Mouse (Mus musculus) kidney, adult 11 months (tissue): ENCODE results near the gene Dll4.

Source experiments
- DNase-seq: peaks from one replicate; pipeline ENCODE4 v3.0.0; 2022

Gene Dll4

DNA sequence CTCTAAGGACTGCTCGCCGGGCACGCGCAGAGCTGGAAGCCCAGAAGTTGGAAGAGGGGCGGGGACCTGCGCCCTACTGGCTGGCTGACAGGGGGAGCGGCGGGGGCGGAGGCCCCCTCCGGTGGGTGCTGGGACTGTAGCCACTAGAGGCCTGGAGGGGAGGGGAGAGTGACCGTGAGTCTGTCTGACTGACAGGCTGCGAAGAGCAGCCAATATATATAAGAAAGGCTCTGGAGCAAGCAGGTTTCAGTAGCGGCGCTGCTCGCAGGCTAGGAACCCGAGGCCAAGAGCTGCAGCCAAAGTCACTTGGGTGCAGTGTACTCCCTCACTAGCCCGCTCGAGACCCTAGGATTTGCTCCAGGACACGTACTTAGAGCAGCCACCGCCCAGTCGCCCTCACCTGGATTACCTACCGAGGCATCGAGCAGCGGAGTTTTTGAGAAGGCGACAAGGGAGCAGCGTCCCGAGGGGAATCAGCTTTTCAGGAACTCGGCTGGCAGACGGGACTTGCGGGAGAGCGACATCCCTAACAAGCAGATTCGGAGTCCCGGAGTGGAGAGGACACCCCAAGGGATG is at the start of gene Dll4:
TSS of gene Dll4 (plus strand) at position 217 of the 576 bp plus-strand sequence.
- peak; percentile 75 for DNase-seq

DNA sequence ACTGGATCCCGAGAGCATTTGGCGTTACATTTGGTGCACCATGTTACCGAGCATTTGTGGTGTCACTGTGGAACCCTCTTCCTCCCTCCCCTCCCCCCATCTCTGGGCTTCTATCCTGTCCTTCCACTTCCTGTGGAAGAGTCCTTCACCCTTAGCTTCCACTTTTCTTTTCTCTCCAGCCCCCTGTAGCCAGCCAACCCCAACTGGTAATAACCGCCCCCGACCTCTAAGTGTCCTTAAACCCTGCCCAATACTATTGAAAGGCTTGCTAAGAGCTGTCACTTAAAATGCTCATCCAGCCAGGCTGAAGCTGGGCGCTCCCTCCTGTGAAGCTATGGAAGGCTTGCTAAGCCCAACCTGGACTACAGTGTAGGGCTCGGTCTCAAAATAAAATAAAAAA is 48.7 kb upstream of the Dll4 start:
- DNase-seq: no peak

DNA sequence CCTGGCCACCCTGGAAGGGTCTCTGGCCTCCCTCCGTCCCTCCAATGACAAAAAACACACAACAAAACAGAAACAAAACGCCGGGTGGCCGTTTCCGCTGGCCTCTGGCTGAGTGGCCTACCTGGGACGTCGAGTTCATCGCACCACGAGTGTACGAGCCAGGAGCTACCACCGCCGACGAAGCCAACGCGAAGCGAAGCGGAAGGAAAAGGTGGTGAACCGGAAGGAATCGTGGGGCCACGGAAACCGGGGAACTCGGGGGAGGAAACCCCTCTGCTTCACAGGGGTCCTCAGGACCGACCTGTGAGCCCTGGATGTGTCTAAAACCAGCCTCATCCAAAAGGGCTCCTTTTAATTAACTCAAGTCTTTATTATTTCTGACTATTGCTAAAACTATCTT is 47.8 kb upstream of the Dll4 start:
- DNase-seq: no peak

DNA sequence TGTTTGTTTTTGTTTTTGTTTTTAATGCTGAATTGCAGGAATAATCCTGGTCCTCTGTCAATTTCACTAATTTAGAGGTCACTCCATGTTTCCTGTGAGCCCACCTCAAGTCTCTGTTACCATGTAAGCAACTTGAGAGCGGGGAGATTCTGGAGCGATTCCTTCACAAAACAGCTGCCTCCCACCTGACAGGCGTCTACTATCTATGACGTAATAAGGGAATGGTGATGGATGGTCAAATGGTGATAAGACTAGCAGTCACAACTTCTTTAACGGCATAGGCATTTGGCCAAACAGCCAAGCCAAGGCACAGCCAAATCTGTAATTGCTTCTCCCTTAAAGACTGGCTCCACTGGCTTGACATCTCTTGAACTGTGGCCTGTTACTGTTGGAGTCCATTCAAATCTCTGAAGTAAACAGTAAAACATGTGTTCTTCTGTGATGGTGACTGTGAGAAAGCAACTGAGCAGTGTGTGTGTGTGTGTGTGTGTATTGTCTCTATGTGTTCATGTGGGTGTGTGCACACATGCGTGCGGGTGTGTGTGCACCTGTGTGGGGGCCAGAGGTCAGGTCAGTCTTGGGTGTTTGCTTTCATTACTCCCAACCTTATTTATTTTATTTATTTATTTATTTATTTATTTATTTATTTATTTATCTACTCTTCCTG is 43.6 kb upstream of the Dll4 start:
- DNase-seq: no peak

DNA sequence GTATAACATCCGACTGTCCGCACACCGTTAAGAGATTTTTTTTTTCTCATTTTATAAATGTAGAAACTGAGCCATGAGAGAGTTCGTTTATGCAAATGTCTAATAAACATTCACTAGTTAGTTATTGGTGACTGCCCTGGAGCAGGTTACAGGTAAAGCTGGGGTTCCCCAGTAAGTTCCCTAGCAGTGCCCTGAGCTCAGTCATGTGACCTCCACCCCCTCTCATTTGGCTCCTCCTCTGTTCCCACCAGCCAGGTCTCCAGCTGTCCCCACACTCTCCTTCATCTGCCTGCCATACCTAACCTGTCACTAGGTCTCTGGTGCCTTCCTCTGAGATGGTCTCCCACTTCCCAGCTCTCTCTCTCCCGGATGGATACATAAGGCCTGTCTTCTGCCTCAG is 38.2 kb upstream of the Dll4 start:
- no peak for DNase-seq

DNA sequence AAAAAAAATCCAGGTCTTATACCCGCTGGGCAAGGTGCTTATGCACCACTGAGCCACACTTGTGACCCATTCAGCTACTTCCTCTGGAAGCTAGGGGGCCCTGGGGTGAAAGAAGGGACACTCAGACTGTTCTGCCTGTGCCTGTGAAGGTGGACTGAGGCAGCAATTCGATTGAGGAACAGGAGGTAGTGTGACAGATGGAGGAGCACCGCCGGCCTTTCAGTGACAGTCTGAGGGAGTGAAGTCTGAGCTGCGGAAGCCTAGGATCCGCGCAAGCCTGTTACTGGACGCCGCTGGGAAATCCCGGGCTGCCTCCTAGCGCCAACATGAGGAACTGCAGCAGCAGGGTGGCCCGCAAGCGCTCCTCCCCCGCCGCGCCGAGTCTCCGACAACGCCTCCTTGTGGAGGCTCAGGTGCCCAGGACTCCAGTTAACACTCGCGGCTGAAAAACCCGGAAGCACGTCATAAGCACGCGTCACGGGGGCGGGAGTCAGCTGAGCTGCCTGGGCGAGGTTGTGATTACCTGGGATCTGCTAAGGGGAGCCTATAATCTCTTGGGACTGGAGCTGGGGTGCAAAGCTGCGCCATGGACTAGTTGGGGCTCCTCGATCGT is 37.2 kb upstream of the Dll4 start, which contains the start of gene Vps18:
TSS of gene Vps18 (plus strand) at position 471 of the 613 bp plus-strand sequence.
- peak; percentile 96 for DNase-seq

- no peak for DNase-seq
Observed at GRCm38 (mm10) chr2:119289014-119289416, 36.6 kb upstream of the Dll4 start.

DNA sequence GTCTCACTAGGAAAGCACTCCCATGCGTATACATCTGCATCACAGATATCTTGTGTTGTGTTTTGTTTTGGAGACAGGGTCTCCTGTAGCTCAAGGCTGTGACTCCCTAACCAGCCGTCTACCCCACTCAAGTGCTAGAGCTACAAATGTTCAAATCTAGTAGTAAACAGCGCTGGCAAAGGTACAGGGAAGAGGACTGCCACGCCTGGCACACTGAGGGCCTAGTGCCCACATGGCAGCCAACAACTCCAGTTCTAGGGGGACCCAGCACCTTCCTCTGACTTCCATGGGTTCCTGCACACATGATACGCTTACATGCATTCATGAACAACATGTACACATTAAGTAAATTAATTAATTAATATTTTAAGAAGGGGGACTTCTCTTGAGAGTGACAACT is 33.3 kb upstream of the Dll4 start:
- DNase-seq: no peak

DNA sequence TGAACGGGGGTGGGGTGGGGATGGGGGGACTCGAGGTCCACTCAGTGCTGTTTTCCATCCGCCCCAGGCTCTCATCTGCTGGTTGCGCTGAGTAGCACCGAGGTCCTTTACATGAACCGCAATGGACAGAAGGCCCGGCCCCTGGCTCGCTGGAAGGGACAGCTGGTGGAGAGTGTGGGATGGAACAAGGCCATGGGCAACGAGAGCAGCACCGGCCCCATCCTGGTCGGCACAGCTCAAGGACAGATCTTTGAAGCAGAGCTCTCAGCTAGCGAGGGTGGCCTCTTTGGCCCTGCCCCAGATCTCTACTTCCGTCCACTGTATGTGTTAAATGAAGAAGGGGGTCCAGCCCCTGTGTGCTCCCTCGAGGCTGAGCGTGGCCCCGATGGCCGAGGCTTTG is 32.7 kb upstream of the Dll4 start:
- DNase-seq: no peak

DNA sequence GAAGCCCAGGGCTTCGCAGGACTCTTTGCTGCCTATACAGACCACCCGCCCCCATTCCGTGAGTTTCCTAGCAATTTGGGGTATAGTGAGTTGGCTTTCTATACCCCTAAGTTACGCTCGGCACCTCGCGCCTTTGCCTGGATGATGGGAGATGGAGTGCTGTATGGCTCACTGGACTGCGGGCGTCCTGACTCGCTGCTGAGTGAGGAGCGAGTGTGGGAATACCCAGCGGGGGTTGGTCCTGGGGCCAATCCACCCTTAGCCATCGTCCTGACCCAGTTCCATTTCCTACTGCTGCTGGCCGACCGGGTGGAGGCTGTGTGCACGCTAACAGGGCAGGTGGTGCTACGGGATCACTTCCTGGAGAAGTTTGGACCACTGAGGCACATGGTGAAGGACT is 32.3 kb upstream of the Dll4 start:
- no peak for DNase-seq

DNA sequence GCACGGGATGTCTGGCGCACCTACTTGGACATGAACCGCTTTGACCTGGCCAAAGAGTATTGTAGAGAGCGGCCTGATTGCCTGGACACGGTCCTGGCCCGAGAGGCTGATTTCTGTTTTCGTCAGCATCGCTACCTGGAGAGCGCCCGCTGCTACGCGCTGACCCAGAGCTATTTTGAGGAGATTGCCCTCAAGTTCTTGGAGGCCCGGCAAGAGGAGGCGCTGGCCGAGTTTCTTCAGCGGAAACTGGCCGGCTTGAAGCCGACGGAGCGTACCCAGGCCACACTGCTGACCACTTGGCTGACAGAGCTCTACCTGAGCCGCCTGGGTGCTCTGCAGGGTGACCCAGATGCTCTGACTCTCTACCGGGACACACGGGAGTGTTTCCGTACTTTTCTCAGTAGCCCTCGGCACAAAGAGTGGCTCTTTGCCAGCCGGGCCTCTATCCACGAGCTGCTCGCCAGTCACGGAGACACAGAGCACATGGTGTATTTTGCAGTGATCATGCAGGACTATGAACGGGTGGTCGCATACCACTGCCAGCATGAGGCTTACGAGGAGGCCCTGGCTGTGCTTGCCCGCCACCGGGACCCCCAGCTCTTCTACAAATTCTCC is 31.7 kb upstream of the Dll4 start:
- no peak for DNase-seq

- no peak for DNase-seq
Observed at GRCm38 (mm10) chr2:119294411-119294810, 31.2 kb upstream of the Dll4 start.

DNA sequence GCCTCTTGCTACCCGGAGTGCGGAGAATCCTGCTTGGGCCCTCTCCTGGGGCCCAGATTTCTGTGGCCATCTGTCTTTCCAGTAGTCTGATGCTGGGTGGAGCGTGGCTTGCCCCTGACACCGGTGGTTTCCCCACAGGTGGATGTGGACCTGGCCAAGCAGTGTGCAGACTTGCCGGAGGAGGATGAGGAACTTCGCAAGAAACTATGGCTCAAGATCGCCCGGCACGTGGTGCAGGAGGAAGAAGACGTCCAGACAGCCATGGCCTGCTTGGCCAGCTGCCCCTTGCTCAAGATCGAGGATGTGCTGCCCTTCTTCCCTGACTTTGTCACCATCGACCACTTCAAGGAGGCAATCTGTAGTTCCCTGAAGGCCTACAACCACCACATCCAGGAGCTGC is 28.8 kb upstream of the Dll4 start:
- no peak for DNase-seq

GRCm38 (mm10) chr2:119297506-119297905 is 28.1 kb upstream of the Dll4 start:
- DNase-seq: no peak

DNA sequence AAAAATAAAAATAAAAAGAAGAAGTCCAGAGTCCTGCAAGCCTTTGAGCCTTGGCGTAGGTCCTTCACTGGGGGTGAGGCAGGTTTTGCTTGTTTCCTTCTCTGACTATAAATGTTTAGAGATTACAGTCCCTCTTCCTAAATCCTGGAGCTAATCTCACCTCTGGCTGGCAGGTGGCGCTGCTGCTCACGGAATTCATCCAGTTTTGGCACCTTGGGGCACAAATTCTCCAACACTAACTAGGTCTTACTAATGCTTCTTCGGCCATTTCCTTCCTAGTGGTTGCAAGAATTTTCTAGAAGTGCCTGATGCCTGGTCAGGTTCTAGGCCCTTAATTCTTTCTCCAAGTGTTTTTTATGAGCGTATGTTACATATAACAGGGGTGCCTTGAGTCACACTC is 27.3 kb upstream of the Dll4 start:
- DNase-seq: peak; percentile 71

DNA sequence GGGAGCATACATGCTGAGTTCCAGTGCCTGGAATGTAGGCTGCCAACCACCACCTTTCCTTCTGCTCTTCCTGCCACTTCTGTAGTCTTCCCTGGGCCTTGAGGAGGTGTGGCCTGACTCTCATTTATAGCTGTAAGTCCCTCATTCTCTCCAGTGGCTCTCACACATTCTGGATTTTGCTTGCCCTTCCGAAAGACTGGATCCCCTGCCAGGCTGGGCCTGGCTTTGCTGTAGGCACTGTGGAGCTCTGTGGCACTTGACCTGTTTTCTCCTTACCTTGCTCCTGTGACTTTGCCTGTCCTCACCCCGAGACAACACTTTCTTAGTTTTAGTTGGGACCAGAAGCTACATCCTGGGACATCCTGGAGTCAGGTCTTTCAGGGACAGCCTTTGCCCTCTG is 26.7 kb upstream of the Dll4 start:
- no peak for DNase-seq

- peak; percentile 89 for DNase-seq
Observed at GRCm38 (mm10) chr2:119299981-119300818, 25.4 kb upstream of the Dll4 start.

- peak; percentile 57 for DNase-seq
Observed at GRCm38 (mm10) chr2:119300819-119301493, 24.6 kb upstream of the Dll4 start.

DNA sequence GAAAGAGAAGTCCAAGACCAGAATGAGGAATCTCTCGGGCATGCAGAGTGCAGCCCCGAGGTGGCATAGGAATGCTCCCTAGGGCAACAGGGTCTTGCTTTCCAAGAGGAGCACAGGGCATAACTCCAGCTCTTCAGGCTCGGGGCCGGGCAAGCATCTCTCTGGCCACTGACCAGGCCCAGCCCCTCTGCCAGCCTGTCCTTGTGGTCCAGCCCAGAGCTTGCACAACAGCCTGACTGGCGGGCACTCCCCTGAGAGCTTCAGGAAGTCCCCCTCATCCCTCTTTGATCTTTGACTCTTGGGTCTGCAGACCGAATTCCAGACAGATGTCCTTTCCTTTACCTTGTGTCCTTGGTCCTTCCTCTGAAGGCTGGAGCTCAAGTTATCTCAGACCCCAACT is 22.7 kb upstream of the Dll4 start:
- DNase-seq: no peak

- no peak for DNase-seq
Observed at GRCm38 (mm10) chr2:119304391-119304790, 21.2 kb upstream of the Dll4 start.

DNA sequence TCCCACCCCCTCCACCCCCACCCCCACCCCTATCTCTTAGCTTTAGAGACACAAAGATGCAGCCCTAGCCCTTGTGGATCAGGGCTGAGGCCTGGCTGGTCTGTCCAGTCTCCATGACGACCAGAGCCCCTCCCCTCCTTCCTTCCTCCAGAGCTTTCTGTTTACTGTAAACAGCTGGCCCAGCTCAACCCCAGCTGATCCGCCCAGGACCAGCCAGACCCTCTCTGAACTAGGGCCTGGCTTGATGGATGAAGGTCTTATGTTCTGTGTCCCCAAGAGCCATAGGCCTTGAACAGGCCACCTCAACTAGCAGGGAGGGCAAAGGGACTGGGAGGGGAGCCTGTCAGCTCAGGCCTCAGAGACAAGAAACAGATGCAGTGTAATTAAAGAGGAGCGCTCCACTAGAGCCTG is 20.8 kb upstream of the Dll4 start:
- DNase-seq: peak; percentile 80

DNA sequence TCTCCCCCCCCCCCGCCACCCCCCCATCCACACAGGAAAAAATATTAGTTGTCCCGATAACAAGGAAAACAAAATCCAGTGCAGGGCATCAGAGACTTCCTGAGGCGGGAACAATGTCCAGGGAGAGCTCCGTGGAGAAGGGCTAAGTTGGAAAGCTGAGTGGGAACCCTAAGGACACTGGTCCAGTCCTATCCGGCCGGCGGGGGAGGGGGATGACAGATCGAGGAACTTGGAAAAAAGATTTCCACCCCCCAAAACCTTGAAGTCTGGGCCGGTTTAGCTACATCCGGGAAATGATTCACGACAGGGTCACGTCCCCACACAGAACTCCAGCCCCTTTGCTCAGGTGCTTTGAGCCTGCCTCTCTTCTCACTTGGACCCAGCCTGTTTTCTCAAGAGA is 14.0 kb upstream of the Dll4 start:
- DNase-seq: peak; percentile 68
